Mouse (Mus musculus) hindlimb bud, embryonic 11.5 days (tissue): ENCODE data around the gene Cfb.
A peak's percentile ranks its signal among the peaks of the same experiment; 100 is the strongest.

ENCODE experiments used
- DNase-seq: peaks from one replicate; pipeline ENCODE4 v3.0.0-alpha.2; 2012; ENCODE audit warnings: low read depth, low spot score; ENCODE audit errors: extremely low spot score

Cfb gene

GRCm38 (mm10) chr17:34885615-34886014 is 23.3 kb upstream of the Cfb start:
- no peak for DNase-seq

- DNase-seq: no peak
Measured at GRCm38 (mm10) chr17:34884704-34885103, 22.4 kb upstream of the Cfb start.

GRCm38 (mm10) chr17:34883332-34883731 is 21.0 kb upstream of the Cfb start:
- DNase-seq: no peak

GRCm38 (mm10) chr17:34881683-34882310 is 19.5 kb upstream of the Cfb start, which contains the start of gene Gm20547:
TSS of gene Gm20547 (minus strand) at chr17:34882042.
- no peak for DNase-seq

- no peak for DNase-seq
Measured at GRCm38 (mm10) chr17:34881166-34881565, 18.8 kb upstream of the Cfb start.

- no peak for DNase-seq
Measured at GRCm38 (mm10) chr17:34879336-34879879, 17.1 kb upstream of the Cfb start, which contains the start of gene Zbtb12. TSS of gene Zbtb12 (plus strand) at chr17:34879483.

GRCm38 (mm10) chr17:34874321-34874720 is 12.0 kb upstream of the Cfb start:
- DNase-seq: no peak

- DNase-seq: no peak
Measured at GRCm38 (mm10) chr17:34865981-34866380, 3.7 kb upstream of the Cfb start.

GRCm38 (mm10) chr17:34861704-34862415 is 458 bp downstream of the Cfb start:
- no peak for DNase-seq

GRCm38 (mm10) chr17:34860514-34860913 is 1.8 kb downstream of the Cfb start:
- no peak for DNase-seq

- no peak for DNase-seq
Measured at GRCm38 (mm10) chr17:34858670-34859069, 3.6 kb downstream of the Cfb start.

- peak; percentile 12 for DNase-seq
Measured at GRCm38 (mm10) chr17:34855825-34856224, 6.5 kb downstream of the Cfb start.

- no peak for DNase-seq
Measured at GRCm38 (mm10) chr17:34854761-34855160, 7.6 kb downstream of the Cfb start.

- no peak for DNase-seq
Measured at GRCm38 (mm10) chr17:34853511-34853910, 8.8 kb downstream of the Cfb start.

- DNase-seq: no peak
Measured at GRCm38 (mm10) chr17:34850517-34851125, 11.7 kb downstream of the Cfb start.

GRCm38 (mm10) chr17:34849722-34850516 is 12.4 kb downstream of the Cfb start, which contains the start of the genes Skiv2l and Nelfe:
TSS of gene Skiv2l (minus strand) at chr17:34850210.
TSS of gene Nelfe (plus strand) at chr17:34850391.
- DNase-seq: peak; percentile 79

- DNase-seq: no peak
Measured at GRCm38 (mm10) chr17:34847615-34848014, 14.7 kb downstream of the Cfb start.

GRCm38 (mm10) chr17:34847192-34847591 is 15.1 kb downstream of the Cfb start:
- no peak for DNase-seq

GRCm38 (mm10) chr17:34844884-34845283 is 17.4 kb downstream of the Cfb start:
- no peak for DNase-seq

GRCm38 (mm10) chr17:34840736-34841307 is 21.5 kb downstream of the Cfb start:
- DNase-seq: no peak
